ENCODE assay signal across 18 mouse cellular contexts in the genomic region with DNA sequence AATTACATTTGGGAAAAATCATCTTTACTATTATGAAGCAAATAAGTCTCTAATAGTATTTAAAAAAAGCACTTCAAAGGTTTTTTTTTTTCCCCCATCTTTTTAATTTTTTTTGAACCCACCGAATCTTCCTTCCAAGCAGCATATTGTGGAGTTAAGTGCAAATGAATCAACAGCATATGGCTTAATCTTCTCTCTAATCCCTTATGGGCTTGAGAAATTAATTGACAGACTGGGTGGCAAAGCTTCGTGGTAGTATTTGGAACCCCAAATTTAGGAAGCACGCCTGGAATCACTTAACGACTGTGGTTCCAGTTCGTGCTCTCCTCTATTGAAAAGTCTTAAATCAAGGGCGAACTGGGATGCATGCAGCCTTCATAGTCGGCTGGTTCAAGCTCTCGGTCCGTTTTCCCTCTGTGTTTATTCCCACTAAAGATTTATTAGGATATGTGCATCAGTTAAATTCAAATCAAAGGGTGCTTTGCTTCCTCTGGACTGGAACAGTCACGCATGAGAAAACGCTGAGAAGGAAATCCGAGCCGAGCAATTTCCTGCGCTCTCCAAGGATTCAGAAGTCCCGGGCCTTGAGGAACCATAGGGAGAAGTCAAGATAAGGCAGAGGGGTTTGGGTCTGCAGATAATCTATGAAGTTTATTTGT.
DNase-seq lines count a peak whose midpoint lies in the region; ATAC-seq lines count a peak whose summit lies in the region.
"Had no signal": no experiment of that assay in that cellular context is flagged by ENCODE, and none has a peak within 500 bp of the region (broad histone marks: within the 10 kb centered on the region; RNA-seq: fewer than 3 reads in every experiment).

No protein-coding gene starts in this region.

- no peaks in the 10 kb centered on the region for H3K27me3 ChIP-seq in neural tube, embryonic 15.5 days (replicated peaks)
- H3K27me3 ChIP-seq: intestine, embryonic 15.5 days; liver, embryonic 13.5 days; megakaryocyte, embryonic 14.5 days had no signal

- H3K9me3 ChIP-seq in neural tube, embryonic 15.5 days (replicated peaks) = no peaks in the 10 kb centered on the region
- H3K9me3 ChIP-seq: intestine, embryonic 15.5 days; liver, embryonic 13.5 days had no signal

- ATAC-seq in neural tube, embryonic 15.5 days (ENCODE audit: low FRiP score) = no peak
- ATAC-seq: intestine, embryonic 15.5 days; lung, postnatal 0 days had no signal

- no peak overlapping the region for H3K9ac ChIP-seq in neural tube, embryonic 15.5 days (replicated peaks)
- H3K9ac ChIP-seq: intestine, embryonic 15.5 days; liver, embryonic 13.5 days had no signal

- no peak overlapping the region for H3K4me2 ChIP-seq in neural tube, embryonic 15.5 days
- H3K4me2 ChIP-seq: intestine, embryonic 15.5 days; liver, embryonic 13.5 days had no signal

- 62% methylated on average over 15 of the region's 15 CpGs for WGBS in neural tube, embryonic 15.5 days

- no peak overlapping the region for H3K27ac ChIP-seq in neural tube, embryonic 15.5 days (replicated peaks)
- H3K27ac ChIP-seq: hindbrain, embryonic 10.5 days; intestine, embryonic 15.5 days; liver, embryonic 13.5 days had no signal

- peak; percentile 20 for DNase-seq in embryo, embryonic 10.5 days (ENCODE audit: low spot score)
- no peak for DNase-seq in embryo, embryonic 10 days (ENCODE audit: low spot score)
- peak; percentile 13 for DNase-seq in neural tube, embryonic 10.5 days (ENCODE audit: extremely low spot score, low spot score)
- DNase-seq in kidney, postnatal 10 days = peak; percentile 8
- no peak for DNase-seq in cerebellum, adult 8-10 months
- no peak for DNase-seq in gastrocnemius, postnatal 10 days
- no peak for DNase-seq in layer of hippocampus, adult 11-12 months (ENCODE audit: low spot score)
- DNase-seq: adrenal gland, postnatal 10 days; cerebellum, postnatal 14 days; layer of hippocampus, adult 9-11 months; liver, embryonic 13.5 days; thymus, adult 2 months had no signal

- H3K4me1 ChIP-seq in neural tube, embryonic 15.5 days = no peaks in the 10 kb centered on the region
- H3K4me1 ChIP-seq: hindbrain, embryonic 10.5 days; intestine, embryonic 15.5 days; liver, embryonic 13.5 days had no signal

- H3K36me3 ChIP-seq in neural tube, embryonic 15.5 days = no peaks in the 10 kb centered on the region
- H3K36me3 ChIP-seq: hindbrain, embryonic 10.5 days; intestine, embryonic 15.5 days; liver, embryonic 13.5 days had no signal

- H3K4me3 ChIP-seq in neural tube, embryonic 15.5 days (replicated peaks) = no peak overlapping the region
- H3K4me3 ChIP-seq: erythroblast, embryonic 14.5 days; hindbrain, embryonic 10.5 days; intestine, embryonic 15.5 days; liver, embryonic 13.5 days; megakaryocyte, embryonic 14.5 days had no signal

Comparison
In these comparisons a context has a peak if more than half of its experiments do, and no peak if none do; other contexts are left out.
1. DNase-seq: peak in embryo, embryonic 10.5 days (single experiment), neural tube, embryonic 10.5 days (single experiment) and kidney, postnatal 10 days (single experiment); none in embryo, embryonic 10 days (single experiment), cerebellum, adult 8-10 months (single experiment), gastrocnemius, postnatal 10 days (single experiment) and layer of hippocampus, adult 11-12 months (single experiment).